Comparison of ENCODE assay signal across 12 mouse cellular contexts in genomic region chr9:44504893-44505823, GRCm38 (mm10). TPM values are rescaled to one million over a fixed set of nuclear protein-coding genes. Genes with fewer than 3 reads are reported as not detected.
DNase-seq lines count a peak whose midpoint lies in the region; ATAC-seq lines count a peak whose summit lies in the region.
"Had no signal": no experiment of that assay in that cellular context is flagged by ENCODE, and none has a peak within 500 bp of the region (broad histone marks: within the 10 kb centered on the region; RNA-seq: fewer than 3 reads in every experiment).

No protein-coding gene starts in this region.

- H3K9ac ChIP-seq in lung, embryonic 15.5 days: no peak overlapping the region
- H3K9ac ChIP-seq: limb, embryonic 15.5 days had no signal

- H3K27ac ChIP-seq in lung, embryonic 15.5 days: no peak overlapping the region
- H3K27ac ChIP-seq: kidney, postnatal 0 days; limb, embryonic 15.5 days had no signal

- peak; percentile 92 for DNase-seq in heart, adult 11 months
- no peak for DNase-seq in heart, adult 8-10 months (ENCODE audit: low spot score)
- DNase-seq in lung, postnatal 14 days: no peak
- DNase-seq in cerebellum, postnatal 14 days: peak; percentile 57 to 65
- DNase-seq in kidney, postnatal 10 days: peak; percentile 54
- DNase-seq in thymus, postnatal 0 days (ENCODE audit: low spot score): no peak
- DNase-seq: thymus, adult 2 months had no signal

- WGBS in lung, embryonic 15.5 days: 64% methylated on average over 20 of the region's 20 CpGs

- peaks cover 74% of the 10 kb centered on the region for H3K36me3 ChIP-seq in lung, embryonic 15.5 days

- ATAC-seq in lung, embryonic 15.5 days (ENCODE audit: borderline replicate concordance, extremely low read depth, low FRiP score, low TSS enrichment): 0 out of 2 replicates have a peak, but pooled peaks have one; percentile 6

- H3K27me3 ChIP-seq in lung, embryonic 15.5 days: no peaks in the 10 kb centered on the region
- H3K27me3 ChIP-seq: limb, embryonic 15.5 days had no signal

- H3K4me3 ChIP-seq in lung, embryonic 15.5 days: no peak overlapping the region
- H3K4me3 ChIP-seq: limb, embryonic 15.5 days; megakaryocyte, embryonic 14.5 days had no signal

- no peaks in the 10 kb centered on the region for H3K9me3 ChIP-seq in lung, embryonic 15.5 days
- H3K9me3 ChIP-seq: limb, embryonic 15.5 days; megakaryocyte, embryonic 14.5 days had no signal

- peaks cover 57% of the 10 kb centered on the region for H3K4me1 ChIP-seq in lung, embryonic 15.5 days

- H3K4me2 ChIP-seq in lung, embryonic 15.5 days: no peak overlapping the region
- H3K4me2 ChIP-seq: limb, embryonic 15.5 days had no signal

RNA-seq across cellular contexts. Expression of gene Bcl9l, which starts 22.5 kb away (rescaled TPM):
- total RNA-seq in heart, adult 8-10 months (2022): 10 to 100 TPM; 51.6 to 56.9 (median 53.9) TPM
- polyA plus RNA-seq in lung, embryonic 15.5 days (2015; fragmentation: Nextera tagmentation; extraction: Ambion mirVana): 17.1 and 17.3 TPM in 2 replicates
- polyA plus RNA-seq in thymus, postnatal 0 days (2015; fragmentation: Nextera tagmentation; extraction: Ambion mirVana): 3.2 and 4.4 TPM in 2 replicates

RNA-seq across cellular contexts. Expression of gene Upk2, which starts 50.4 kb away (rescaled TPM):
- total RNA-seq in heart, adult 8-10 months (2022): under 1 TPM in 2 of 4 experiments, not detected in 2; 0.26 to 0.28 TPM
- 1.3 and 1.5 TPM in 2 replicates for polyA plus RNA-seq in lung, embryonic 15.5 days (2015; fragmentation: Nextera tagmentation; extraction: Ambion mirVana)
- polyA plus RNA-seq in thymus, postnatal 0 days (2015; fragmentation: Nextera tagmentation; extraction: Ambion mirVana): 0.69 and 1.5 TPM in 2 replicates
- polyA plus RNA-seq: neural tube, embryonic 14.5 days had no signal

RNA-seq across cellular contexts. Expression of gene Cxcr5, which starts 56.5 kb away (rescaled TPM):
- under 1 TPM in 3 of 4 experiments, not detected in 1; 0.11 to 0.72 (median 0.14) TPM for total RNA-seq in heart, adult 8-10 months (2022)
- polyA plus RNA-seq in lung, embryonic 15.5 days (2015; fragmentation: Nextera tagmentation; extraction: Ambion mirVana): not detected in 2 replicates
- 1.4 and 1.5 TPM in 2 replicates for polyA plus RNA-seq in thymus, postnatal 0 days (2015; fragmentation: Nextera tagmentation; extraction: Ambion mirVana)
- polyA plus RNA-seq: kidney, postnatal 0 days; neural tube, embryonic 14.5 days had no signal

Comparison
In these comparisons a context has a peak if more than half of its experiments do, and no peak if none do; other contexts are left out.
1. DNase-seq: peak in heart, adult 11 months (single experiment), cerebellum, postnatal 14 days (2 of 2) and kidney, postnatal 10 days (single experiment); none in heart, adult 8-10 months (single experiment), lung, postnatal 14 days (single experiment) and thymus, postnatal 0 days (single experiment).